Mouse (Mus musculus) liver (tissue): ENCODE data around the gene Gm13078.

Experiments
- DNase-seq: peaks from one replicate; pipeline ENCODE4 v3.0.0-alpha.2; 2020; ENCODE audit warnings: mixed read lengths

Gm13078 gene

GRCm38 (mm10) chr4:143719155-143719554 is at the start of gene Gm13078:
TSS of gene Gm13078 (plus strand) at chr4:143719455.
- no peak for DNase-seq

- DNase-seq: no peak
These were observed 16.6 kb upstream of the Gm13078 start, which contains the start of gene Gm13089 for GRCm38 (mm10) chr4:143702611-143703010. TSS of gene Gm13089 (minus strand) at chr4:143702711.
